Mouse (Mus musculus) G1E (cell line): ENCODE measurements around the gene Gtf2f1. TPM values are rescaled to one million over a fixed set of nuclear protein-coding genes. Genes with fewer than 3 reads are reported as not detected.
"Not testable (repeated sequence)": the region's sequence is repeated elsewhere in the genome, so short reads cannot be mapped to it uniquely, and the experiment has no call there.

ENCODE experiments used
- ATAC-seq: 2 replicates; pipeline ENCODE4 v1.8.0; 2016; ENCODE audit warnings: mild to moderate bottlenecking; ENCODE audit not compliant: insufficient number of reproducible peaks, poor library complexity, low FRiP score, severe bottlenecking; ENCODE audit errors: extremely low read depth
- DNase-seq: peaks from one replicate; pipeline ENCODE4 v3.0.0; 2012; ENCODE audit warnings: low spot score
- H3K27me3 ChIP-seq: 2 replicates; pipeline ENCODE4 v1.6.1; 2012; ENCODE audit warnings: mild to moderate bottlenecking, low read length, inconsistent platforms; ENCODE audit not compliant: insufficient read depth
- H3K36me3 ChIP-seq: replicated peaks from 2 replicates; pipeline ENCODE3; 2012; ENCODE audit warnings: mild to moderate bottlenecking, inconsistent platforms
- H3K4me1 ChIP-seq: 2 replicates; pipeline ENCODE4 v1.6.1; 2012; ENCODE audit warnings: low read depth, low read length, inconsistent platforms, mixed read lengths; ENCODE audit not compliant: insufficient read depth
- H3K4me3 ChIP-seq: 2 replicates; pipeline ENCODE4 v1.5.1; 2012; ENCODE audit warnings: low read depth, mild to moderate bottlenecking, inconsistent platforms, low read length, moderate library complexity, mixed read lengths
- H3K9me3 ChIP-seq: replicated peaks from 2 replicates; pipeline ENCODE4 v1.6.1; 2012; ENCODE audit warnings: inconsistent platforms
- CTCF ChIP-seq: IDR thresholded peaks from 2 replicates; pipeline ENCODE4 v1.5.1; 2012; ENCODE audit warnings: low read depth, low read length, inconsistent platforms, mixed read lengths
- GATA1 ChIP-seq: IDR thresholded peaks from 2 replicates; pipeline ENCODE4 v1.6.1; 2012; ENCODE audit warnings: borderline replicate concordance, low read length, inconsistent platforms, mixed read lengths
- GATA2 ChIP-seq: IDR thresholded peaks from 2 replicates; pipeline ENCODE4 v1.6.1; 2012; ENCODE audit warnings: low read depth, low read length, inconsistent platforms, borderline replicate concordance
- POLR2AphosphoS5 ChIP-seq: IDR thresholded peaks from 2 replicates; pipeline ENCODE4 v1.6.1; 2012; ENCODE audit warnings: low read depth, low read length, inconsistent platforms; ENCODE audit not compliant: insufficient replicate concordance
- TAL1 ChIP-seq: conservative IDR thresholded peaks from 2 replicates; pipeline ENCODE4 v1.6.1; 2012; ENCODE audit warnings: low read depth, low read length, inconsistent platforms, mixed read lengths
- polyA plus RNA-seq: library from polyadenylated mRNA; stranded (reverse); fragments of >175 nt; gene quantifications from 2 replicates; pipeline ENCODE4 v1.2.3, GENCODE M21; 2012
- total RNA-seq, 2 experiments: library from RNA; stranded (forward) in 1 of 2; stranded (reverse) in 1 of 2; fragments of 200-1000 nt in 1 of 2; fragments of >200 nt in 1 of 2; fragmentation: Nextera tagmentation in 1 of 2; gene quantifications; 2 replicates each; pipeline ENCODE4 v1.2.3; 2014 to 2017

Gene Gtf2f1
- total RNA-seq (2014; fragmentation: Nextera tagmentation) (104 and 113 TPM in 2 replicates), total RNA-seq (2017) (101 and 102 TPM in 2 replicates), polyA plus RNA-seq (145 and 151 TPM in 2 replicates)

DNA sequence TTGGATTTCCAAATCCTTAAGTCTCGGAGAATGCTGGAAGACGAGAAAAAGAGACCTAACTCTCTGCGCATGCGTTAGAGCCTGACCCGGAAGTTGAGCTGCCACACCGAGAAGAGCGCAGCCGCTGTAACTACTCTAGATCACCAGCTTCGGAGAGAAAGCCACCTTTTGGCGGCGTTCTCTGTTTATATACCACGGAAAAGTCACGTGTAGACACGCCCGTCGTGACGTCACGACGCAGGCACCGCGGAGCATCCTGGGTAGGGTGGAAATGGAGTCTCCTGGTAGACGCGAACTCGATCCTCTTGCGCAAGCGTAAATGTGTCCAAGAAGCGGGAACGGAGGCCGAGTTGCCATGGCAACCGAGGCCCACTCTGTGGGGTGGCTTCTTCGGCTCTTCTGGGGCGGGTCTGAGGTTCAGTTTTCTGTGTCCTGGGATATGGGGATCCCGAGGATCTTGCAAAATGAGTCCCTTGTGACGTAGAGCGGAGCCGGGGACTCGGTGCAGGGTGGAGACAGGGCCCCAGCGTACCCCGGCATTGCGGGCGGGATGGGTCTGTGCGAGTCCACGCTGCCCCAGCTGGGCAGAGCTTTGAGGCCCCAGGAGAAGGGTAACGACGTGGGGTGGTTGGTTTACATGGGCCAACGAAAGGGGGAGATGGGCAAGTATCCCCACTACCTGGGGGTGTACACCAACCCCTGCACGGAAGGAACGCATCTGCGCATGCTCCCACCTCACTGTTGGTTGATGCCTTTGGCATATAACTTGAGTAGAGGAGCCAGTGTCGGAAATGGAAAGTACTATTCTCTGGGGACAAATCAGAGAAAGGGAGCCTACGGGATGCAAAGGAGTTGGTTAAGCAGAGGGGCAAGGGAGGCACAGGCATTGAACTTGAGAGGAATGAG, at the start of gene Gtf2f1, which contains the start of gene Gm17949:
Gene Gtf2f1 (minus strand): TSS at position 53 of the 906 bp plus-strand sequence.
Gene Gm17949 (plus strand): TSS at position 234 of the 906 bp plus-strand sequence.
- peak; percentile 86 for DNase-seq
- H3K9me3 ChIP-seq: no peaks in the 10 kb centered on the region
- peak; percentile 79 for ATAC-seq
- H3K36me3 ChIP-seq: peaks cover 36% of the 10 kb centered on the region
- H3K27me3 ChIP-seq: no peaks in the 10 kb centered on the region
- peaks cover 60% of the 10 kb centered on the region for H3K4me1 ChIP-seq
- peak within 1 kb of the TSS; percentile 88 for H3K4me3 ChIP-seq
- TF ChIP-seq POLR2AphosphoS5: peak; percentile 99
- no peak for TF ChIP-seq GATA2

DNA sequence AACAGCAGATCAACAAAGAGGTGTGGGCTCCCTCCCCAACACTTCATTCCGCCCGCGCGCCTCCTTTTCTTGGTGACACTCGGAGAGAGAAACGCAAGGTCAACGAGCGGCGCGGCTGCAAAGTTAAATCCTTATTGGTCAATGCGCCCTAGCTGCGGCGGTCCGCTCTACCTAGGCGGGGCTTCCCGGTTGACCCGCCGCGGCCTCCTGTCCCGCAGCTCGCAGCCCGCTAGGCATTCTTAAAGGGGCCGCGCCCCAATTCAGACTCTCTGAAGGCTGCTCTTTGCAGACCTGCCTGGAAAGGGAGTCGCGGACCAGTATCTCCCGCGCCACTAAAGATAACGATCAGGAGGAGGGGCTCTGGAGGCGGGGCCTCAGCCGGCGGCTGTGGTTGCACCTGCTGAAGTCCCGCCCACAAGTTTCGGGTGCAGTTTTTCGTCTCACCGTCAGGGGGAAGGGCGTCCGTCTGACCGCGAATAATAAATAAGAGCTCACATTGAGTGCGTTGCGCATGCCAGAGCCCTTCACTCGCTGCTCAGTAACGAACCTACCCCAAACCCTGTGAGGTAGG, 49.2 kb upstream of the Gtf2f1 start:
- peak; percentile 81 for ATAC-seq
- TF ChIP-seq GATA2 (peak; percentile 85; the same call in 1 of the 2 replicates), POLR2AphosphoS5 (no peak), CTCF (peak; percentile 52)

DNA sequence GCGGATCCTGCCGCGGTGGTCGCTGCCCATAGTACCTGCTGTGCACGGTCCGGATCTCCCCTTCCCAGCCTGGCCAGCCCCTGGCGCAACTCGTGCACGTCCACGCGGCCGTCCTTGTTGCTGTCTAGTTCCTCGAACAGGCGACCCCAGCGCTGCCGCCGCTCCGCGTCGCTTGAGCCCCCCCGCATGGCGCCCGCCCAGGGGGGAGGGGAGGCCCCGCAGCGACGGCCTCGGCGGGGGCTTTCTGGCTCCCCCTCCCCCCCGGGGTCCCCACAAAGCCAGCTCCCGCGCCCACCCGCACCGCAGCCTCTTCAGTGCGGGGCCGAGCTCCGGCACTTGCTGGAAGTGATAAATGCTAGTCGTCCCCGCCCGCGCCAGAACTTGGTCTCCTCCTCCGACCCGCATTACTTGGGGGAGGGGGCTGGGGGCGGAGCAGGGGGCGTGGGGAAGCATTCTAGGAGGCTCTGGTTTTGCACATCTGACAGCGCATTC, 48.4 kb upstream of the Gtf2f1 start, which contains the start of gene Slc25a23:
Gene Slc25a23 (minus strand): TSS at position 378 of the 492 bp plus-strand sequence.
- H3K4me1 ChIP-seq: peaks cover 41% of the 10 kb centered on the region
- peaks cover 59% of the 10 kb centered on the region for H3K27me3 ChIP-seq
- ATAC-seq (no peak), DNase-seq (peak; percentile 49)
- no peaks in the 10 kb centered on the region for H3K9me3 ChIP-seq
- TF ChIP-seq GATA1: no peak
- TF ChIP-seq TAL1: no peak
- no peak for TF ChIP-seq CTCF
- TF ChIP-seq GATA2: no peak
- TF ChIP-seq POLR2AphosphoS5: no peak
- peaks cover 2% of the 10 kb centered on the region for H3K36me3 ChIP-seq
- peak within 1 kb of the TSS; percentile 74 for H3K4me3 ChIP-seq

More for the DNA sequence above, 49.2 kb upstream of the Gtf2f1 start:
- Histone ChIP-seq H3K4me3 (peak overlapping the region; percentile 74), H3K9me3 (no peaks in the 10 kb centered on the region), H3K4me1 (peaks cover 46% of the 10 kb centered on the region), H3K27me3 (peaks cover 64% of the 10 kb centered on the region), H3K36me3 (peaks cover 2% of the 10 kb centered on the region)
- peak; percentile 88 for DNase-seq

DNA sequence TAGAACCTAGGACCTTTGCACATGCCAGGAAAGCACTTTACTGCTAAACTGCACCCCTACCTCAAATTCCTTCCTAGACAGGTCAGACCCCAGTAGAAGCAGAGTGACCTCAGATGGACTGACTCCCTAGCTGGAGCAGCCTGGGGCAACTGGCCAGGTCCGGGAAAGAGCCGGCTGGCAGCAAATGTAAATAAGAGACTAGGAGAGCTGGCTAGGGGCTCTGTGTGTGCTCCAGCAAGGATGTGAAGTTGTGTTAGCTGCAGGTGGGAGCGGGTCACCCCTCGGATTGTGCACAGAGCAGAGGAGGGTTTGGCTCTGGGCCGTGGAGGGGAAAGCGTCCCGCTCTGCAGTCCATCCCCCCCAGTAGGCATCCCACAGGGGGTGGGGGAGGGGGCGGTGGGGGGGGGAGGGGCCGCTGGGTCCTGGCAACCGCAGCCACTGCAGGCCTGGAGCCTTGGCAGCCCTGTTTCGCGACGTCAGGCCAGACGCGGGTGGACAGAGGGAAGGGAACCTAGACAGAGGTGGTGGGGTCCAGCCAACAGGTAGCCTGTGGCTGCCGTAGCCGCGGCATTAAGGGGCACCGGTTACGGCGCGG, 47.9 kb upstream of the Gtf2f1 start, which contains the start of gene Crb3:
Gene Crb3 (plus strand): TSS at position 215 of the 595 bp plus-strand sequence.
- DNase-seq (no peak), ATAC-seq (no peak)
- Histone ChIP-seq H3K27me3 (peaks cover 57% of the 10 kb centered on the region), H3K4me3 (peak within 1 kb of the TSS; percentile 74), H3K9me3 (no peaks in the 10 kb centered on the region), H3K4me1 (peaks cover 41% of the 10 kb centered on the region), H3K36me3 (peaks cover 6% of the 10 kb centered on the region)
- no peak for TF ChIP-seq POLR2AphosphoS5
- TF ChIP-seq GATA1: no peak
- TF ChIP-seq TAL1: no peak
- TF ChIP-seq GATA2: no peak
- no peak for TF ChIP-seq CTCF

- H3K27me3 ChIP-seq: peaks cover 35% of the 10 kb centered on the region
- peaks cover 19% of the 10 kb centered on the region for H3K36me3 ChIP-seq
- peaks cover 28% of the 10 kb centered on the region for H3K4me1 ChIP-seq
- no peak overlapping the region for H3K4me3 ChIP-seq
- no peak for DNase-seq
- ATAC-seq: no peak
- TF ChIP-seq POLR2AphosphoS5 (no peak), TAL1 (no peak), GATA2 (no peak), CTCF (no peak)
- H3K9me3 ChIP-seq: no peaks in the 10 kb centered on the region
Measured at GRCm38 (mm10) chr17:57056246-57056645, 45.2 kb upstream of the Gtf2f1 start.

DNA sequence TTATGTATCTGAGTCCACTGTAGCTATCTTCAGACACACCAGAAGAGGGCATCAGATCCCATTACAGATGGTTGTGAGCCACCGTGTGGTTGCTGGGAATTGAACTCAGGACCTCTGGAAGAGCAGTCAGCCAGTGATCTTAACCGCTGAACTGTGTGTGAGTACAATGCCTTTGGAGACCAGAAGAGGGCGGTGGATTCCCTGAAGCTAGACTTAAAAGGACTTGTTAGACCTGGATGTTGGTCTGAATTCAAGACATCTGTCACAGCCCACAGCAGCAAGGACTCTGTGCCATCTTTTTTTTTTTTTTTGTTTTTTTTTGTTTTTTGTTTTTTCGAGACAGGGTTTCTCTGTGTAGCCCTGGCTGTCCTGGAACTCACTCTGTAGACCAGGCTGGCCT, 40.6 kb upstream of the Gtf2f1 start:
- not testable (repeated sequence) for DNase-seq, H3K9me3 ChIP-seq, H3K4me3 ChIP-seq, H3K4me1 ChIP-seq
- peak; percentile 28; the same call in 1 of the 2 replicates for ATAC-seq
- peaks cover 18% of the 10 kb centered on the region for H3K27me3 ChIP-seq
- peaks cover 19% of the 10 kb centered on the region for H3K36me3 ChIP-seq
